Mouse (Mus musculus): Measurements from ENCODE around the gene Zbtb14. TPM values are rescaled to one million over a fixed set of nuclear protein-coding genes. Genes with fewer than 3 reads are reported as not detected.

Gene Zbtb14
- polyA plus RNA-seq, 1 experiment from 2014 or later, result 8.4 TPM

Other genes starting within 250 kb of the Zbtb14 start
- not detected in 2 replicates for gene Akain1, start 56.3 kb downstream of the Zbtb14 start, polyA plus RNA-seq (2015; fragmentation: Nextera tagmentation; extraction: Ambion mirVana)